Mouse (Mus musculus): ENCODE results near the gene Bub1b.

- TF ChIP-seq CTCF (IDR thresholded peaks at IDR 0.05; ENCODE audit: low read depth) (no peak), EP300 (IDR thresholded peaks at IDR 0.05; ENCODE audit: low read depth) (no peak)
These were observed 60.4 kb downstream of the Bub1b start for GRCm38 (mm10) chr2:118658457-118658856.

All from liver, postnatal 0 days (tissue).